Mouse (Mus musculus) liver, adult 2 months (tissue): ENCODE results near the gene Itga8. TPM values are rescaled to one million over a fixed set of nuclear protein-coding genes. Genes with fewer than 3 reads are reported as not detected.

Source experiments
- DNase-seq: peaks from one replicate; pipeline ENCODE4 v3.0.0-alpha.2; 2011; ENCODE audit warnings: low read depth, low spot score; ENCODE audit errors: extremely low read depth
- H3K27ac ChIP-seq: fragments of 200-500 bp; replicated peaks from 2 replicates; pipeline ENCODE4 v1.5.1; 2012; ENCODE audit warnings: low read depth, mild to moderate bottlenecking, control low read depth, inconsistent platforms, low read length; ENCODE audit not compliant: insufficient read depth
- H3K27me3 ChIP-seq: fragments of 200-500 bp; 2 replicates; pipeline ENCODE4 v1.6.1; 2012; ENCODE audit warnings: mild to moderate bottlenecking, moderate library complexity, low read length, inconsistent platforms; ENCODE audit not compliant: control insufficient read depth, insufficient read depth
- H3K36me3 ChIP-seq: fragments of 200-500 bp; 2 replicates; pipeline ENCODE4 v1.6.1; 2012; ENCODE audit warnings: low read length, inconsistent platforms; ENCODE audit not compliant: control insufficient read depth, insufficient read depth
- H3K4me1 ChIP-seq: fragments of 200-500 bp; 2 replicates; pipeline ENCODE4 v1.6.1; 2011; ENCODE audit warnings: low read length; ENCODE audit not compliant: control insufficient read depth, insufficient read depth
- H3K4me3 ChIP-seq: fragments of 200-500 bp; 2 replicates; pipeline ENCODE4 v1.5.1; 2011; ENCODE audit warnings: low read depth, mild to moderate bottlenecking, control low read depth, low read length, moderate library complexity; ENCODE audit not compliant: insufficient read depth
- H3K79me2 ChIP-seq: fragments of 200-500 bp; 2 replicates; pipeline ENCODE4 v1.6.1; 2012; ENCODE audit warnings: inconsistent platforms, mild to moderate bottlenecking, low read length, moderate library complexity; ENCODE audit not compliant: control insufficient read depth, insufficient read depth
- H3K9ac ChIP-seq: fragments of 200-500 bp; 2 replicates; pipeline ENCODE4 v1.6.1; 2012; ENCODE audit warnings: low read depth, mild to moderate bottlenecking, control low read depth, inconsistent platforms, low read length
- CTCF ChIP-seq: fragments of 200-500 bp; IDR thresholded peaks from 2 replicates; pipeline ENCODE4 v1.5.1; 2011; ENCODE audit warnings: low read depth, low read length, control low read depth
- POLR2A ChIP-seq: fragments of 200-500 bp; IDR thresholded peaks from 2 replicates; pipeline ENCODE4 v1.6.1; 2011; ENCODE audit warnings: low read length, control low read depth; ENCODE audit not compliant: insufficient read depth; ENCODE audit errors: extremely low read depth
- WGBS: fragments of 180-500 bp; shearing (Covaris S2); methylation state at CpG from one replicate; pipeline ENCODE4 v1.1.7; 2018; 5-methylcytosine and 5-hydroxymethylcytosine counted together
- polyA plus RNA-seq: library from polyadenylated mRNA; depleted of rRNA; stranded (reverse); fragments of >200 nt; gene quantifications from 2 replicates; pipeline ENCODE4 v1.2.3, GENCODE M21; 2012
- total RNA-seq: library from RNA; depleted of rRNA; stranded (reverse); fragments of >200 nt; gene quantifications from 2 replicates; pipeline ENCODE4 v1.2.3, GENCODE M21; 2014

The Itga8 gene
- total and polyA plus RNA-seq, 2 experiments, result 1.8 to 5.2 TPM

GRCm38 (mm10) chr2:12318715-12319114 is 17.0 kb upstream of the Itga8 start:
- Histone ChIP-seq H3K27ac (no peak overlapping the region), H3K36me3 (no peaks in the 10 kb centered on the region), H3K9ac (no peak overlapping the region), H3K4me3 (no peak overlapping the region), H3K79me2 (no peaks in the 10 kb centered on the region), H3K27me3 (no peaks in the 10 kb centered on the region), H3K4me1 (no peaks in the 10 kb centered on the region)
- 96% methylated on average over 3 of the region's 3 CpGs for WGBS
- DNase-seq, result no peak
- no peak for TF ChIP-seq CTCF
- no peak for TF ChIP-seq POLR2A

- no peak for TF ChIP-seq CTCF
- no peak for TF ChIP-seq POLR2A
- DNase-seq, result no peak
- Histone ChIP-seq H3K79me2 (no peaks in the 10 kb centered on the region), H3K4me3 (no peak overlapping the region), H3K27me3 (no peaks in the 10 kb centered on the region), H3K4me1 (no peaks in the 10 kb centered on the region), H3K27ac (no peak overlapping the region), H3K9ac (no peak overlapping the region), H3K36me3 (no peaks in the 10 kb centered on the region)
- 87% methylated on average over 4 of the region's 4 CpGs for WGBS
Observed at GRCm38 (mm10) chr2:12318036-12318435, 16.3 kb upstream of the Itga8 start.

- Histone ChIP-seq H3K79me2 (no peaks in the 10 kb centered on the region), H3K36me3 (no peaks in the 10 kb centered on the region), H3K9ac (no peak overlapping the region), H3K27me3 (no peaks in the 10 kb centered on the region), H3K4me1 (no peaks in the 10 kb centered on the region), H3K4me3 (no peak overlapping the region), H3K27ac (no peak overlapping the region)
- TF ChIP-seq CTCF, result no peak
- no peak for TF ChIP-seq POLR2A
- 79% methylated on average over 5 of the region's 5 CpGs for WGBS
- DNase-seq, result peak; percentile 29
Observed at GRCm38 (mm10) chr2:12317343-12317742, 15.6 kb upstream of the Itga8 start.

- H3K9ac ChIP-seq, result no peak overlapping the region
- H3K27me3 ChIP-seq, result no peaks in the 10 kb centered on the region
- H3K79me2 ChIP-seq, result no peaks in the 10 kb centered on the region
- no peaks in the 10 kb centered on the region for H3K36me3 ChIP-seq
- 45% methylated on average over 7 of the region's 7 CpGs for WGBS
- H3K4me1 ChIP-seq, result no peaks in the 10 kb centered on the region
- no peak for DNase-seq
- H3K27ac ChIP-seq, result no peak overlapping the region
- no peak overlapping the region for H3K4me3 ChIP-seq
- TF ChIP-seq CTCF (no peak), POLR2A (no peak)
Observed at GRCm38 (mm10) chr2:12316361-12316760, 14.6 kb upstream of the Itga8 start.

GRCm38 (mm10) chr2:12314028-12314427 is 12.3 kb upstream of the Itga8 start:
- Histone ChIP-seq H3K79me2 (no peaks in the 10 kb centered on the region), H3K4me1 (no peaks in the 10 kb centered on the region), H3K27ac (no peak overlapping the region), H3K36me3 (no peaks in the 10 kb centered on the region), H3K9ac (no peak overlapping the region), H3K27me3 (no peaks in the 10 kb centered on the region), H3K4me3 (no peak overlapping the region)
- TF ChIP-seq CTCF (no peak), POLR2A (no peak)
- WGBS, result 47% methylated on average over 6 of the region's 6 CpGs
- DNase-seq, result peak; percentile 19

- no peak overlapping the region for H3K4me3 ChIP-seq
- DNase-seq, result no peak
- no peaks in the 10 kb centered on the region for H3K36me3 ChIP-seq
- peaks cover 2% of the 10 kb centered on the region; the same call in 1 of the 2 replicates for H3K27me3 ChIP-seq
- H3K9ac ChIP-seq, result no peak overlapping the region
- H3K4me1 ChIP-seq, result no peaks in the 10 kb centered on the region
- H3K27ac ChIP-seq, result no peak overlapping the region
- H3K79me2 ChIP-seq, result no peaks in the 10 kb centered on the region
- TF ChIP-seq POLR2A, result no peak
- TF ChIP-seq CTCF, result no peak
Observed at GRCm38 (mm10) chr2:12308466-12308865, 6.7 kb upstream of the Itga8 start.
